Mouse (Mus musculus) stomach, embryonic 16.5 days (tissue): Measurements from ENCODE around the gene Rbck1. TPM values are rescaled to one million over a fixed set of nuclear protein-coding genes. Genes with fewer than 3 reads are reported as not detected.

ENCODE experiments used
- polyA plus RNA-seq: library from polyadenylated mRNA; unstranded; fragments of >200 nt; fragmentation: Nextera tagmentation; extraction: Ambion mirVana; gene quantifications from 2 replicates; pipeline ENCODE4 v1.2.1, GENCODE M21; 2015

The Rbck1 gene
- polyA plus RNA-seq, 1 experiment from 2014 or later = 72.6 TPM

Other genes starting within 250 kb of the Rbck1 start
- 13.8 and 14.4 TPM in 2 replicates for gene Srxn1, start 227.1 kb downstream of the Rbck1 start, polyA plus RNA-seq
- gene Tcf15, start 189.1 kb downstream of the Rbck1 start, polyA plus RNA-seq = 3.0 and 5.7 TPM in 2 replicates
- gene Csnk2a1, start 105.8 kb downstream of the Rbck1 start, polyA plus RNA-seq = 74.1 and 78.3 TPM in 2 replicates
- 35.8 and 38.9 TPM in 2 replicates for gene Tbc1d20, start 38.8 kb downstream of the Rbck1 start, polyA plus RNA-seq
- 2.4 and 2.8 TPM in 2 replicates for gene Trib3, start 11.4 kb upstream of the Rbck1 start, polyA plus RNA-seq
- 1.8 and 2.3 TPM in 2 replicates for gene Nrsn2, start 44.0 kb upstream of the Rbck1 start, polyA plus RNA-seq
- 4.5 and 5.2 TPM in 2 replicates for gene Sox12, start 65.4 kb upstream of the Rbck1 start, polyA plus RNA-seq
- gene Zcchc3, start 82.4 kb upstream of the Rbck1 start, polyA plus RNA-seq = 17.1 and 19.9 TPM in 2 replicates
- gene 6820408C15Rik, start 82.9 kb upstream of the Rbck1 start, polyA plus RNA-seq = 0.26 and 0.79 TPM in 2 replicates
- gene Defb23, start 132.0 kb upstream of the Rbck1 start, polyA plus RNA-seq = not detected in 2 replicates
- not detected in 2 replicates for gene Defb20, start 144.4 kb upstream of the Rbck1 start, polyA plus RNA-seq
- not detected in 2 replicates for gene Defb22, start 157.5 kb upstream of the Rbck1 start, polyA plus RNA-seq
- gene Defb26, start 179.0 kb upstream of the Rbck1 start, polyA plus RNA-seq = not detected in 2 replicates
- not detected in 2 replicates for gene Defb28, start 185.6 kb upstream of the Rbck1 start, polyA plus RNA-seq
- not detected in 2 replicates for gene Defb29, start 207.4 kb upstream of the Rbck1 start, polyA plus RNA-seq
- gene Gm17416, start 236.7 kb upstream of the Rbck1 start, polyA plus RNA-seq = not detected in 2 replicates
- gene Defb21, start 240.1 kb upstream of the Rbck1 start, polyA plus RNA-seq = not detected in 2 replicates
- not detected in 2 replicates for gene Defb19, start 247.7 kb upstream of the Rbck1 start, polyA plus RNA-seq